9 mouse cellular contexts compared by ENCODE assay signal in genomic region chr16:95983601-95984000, GRCm38 (mm10). TPM values are rescaled to one million over a fixed set of nuclear protein-coding genes. Genes with fewer than 3 reads are reported as not detected.
DNase-seq lines count a peak whose midpoint lies in the region; ATAC-seq and TF ChIP-seq lines count a peak whose summit lies in the region.
"Had no signal": no experiment of that assay in that cellular context is flagged by ENCODE, and none has a peak within 500 bp of the region (broad histone marks: within the 10 kb centered on the region; RNA-seq: fewer than 3 reads in every experiment).

No protein-coding gene starts in this region.

- DNase-seq in kidney, postnatal 0 days (ENCODE audit: low spot score) = peak; percentile 15
- no peak for DNase-seq in kidney, postnatal 25 days
- peak; percentile 60 for DNase-seq in retina, postnatal 1 day
- no peak for DNase-seq in adrenal gland, adult 2 months
- DNase-seq in left cerebral cortex, postnatal 36 days (ENCODE audit: low spot score in 2 of 2) = no peak
- DNase-seq: gastrocnemius, postnatal 10 days had no signal

- no peaks in the 10 kb centered on the region for H3K4me1 ChIP-seq in kidney, postnatal 0 days (replicated peaks; ENCODE audit: insufficient read depth, low read length)
- peaks cover 12% of the 10 kb centered on the region for H3K4me1 ChIP-seq in E14TG2a.4 (replicated peaks; ENCODE audit: low read depth, low read length)

- intact Hi-C loops in left cerebral cortex, postnatal 36 days (cut with DNase I) = no loop called here

- TF ChIP-seq CTCF in kidney, postnatal 0 days (IDR thresholded peaks at IDR 0.05; ENCODE audit: low read depth) = peak; percentile 62
- peak; percentile 55 for TF ChIP-seq CTCF in E14TG2a.4 (conservative IDR thresholded peaks at IDR 0.05; ENCODE audit: low read length)

- H3K4me2 ChIP-seq in kidney, postnatal 0 days (ENCODE audit: low read length) = no peak overlapping the region

- peaks cover 22% of the 10 kb centered on the region; the same call in 1 of the 2 replicates for H3K36me3 ChIP-seq in kidney, postnatal 0 days (ENCODE audit: insufficient read depth, low read length)
- H3K36me3 ChIP-seq in E14TG2a.4 (ENCODE audit: insufficient read depth, low read length) = peaks cover 91% of the 10 kb centered on the region

- 78% methylated on average over 7 of the region's 7 CpGs for WGBS in kidney, postnatal 0 days

- H3K9ac ChIP-seq in kidney, postnatal 0 days (ENCODE audit: low read depth, low read length) = no peak overlapping the region

- H3K4me3 ChIP-seq in kidney, postnatal 0 days (replicated peaks; ENCODE audit: low read depth, low read length) = no peak overlapping the region
- H3K4me3 ChIP-seq in E14TG2a.4 (replicated peaks; ENCODE audit: low read length) = no peak overlapping the region

- no peak for ATAC-seq in kidney, postnatal 0 days (replicated peaks; ENCODE audit: low FRiP score, low read depth)
- ATAC-seq in common myeloid progenitor, adult 5-6 weeks (replicated peaks; ENCODE audit: low read depth, poor library complexity, severe bottlenecking) = peak; percentile 67
- ATAC-seq in activated CD4-positive, CD25-positive, alpha-beta regulatory T cell, adult 4 months = no peak

- no peaks in the 10 kb centered on the region for H3K9me3 ChIP-seq in kidney, postnatal 0 days (replicated peaks; ENCODE audit: low read length)
- H3K9me3 ChIP-seq in E14TG2a.4 (ENCODE audit: low read length) = no peaks in the 10 kb centered on the region

- no peak overlapping the region for H3K27ac ChIP-seq in kidney, postnatal 0 days

- H3K27me3 ChIP-seq in kidney, postnatal 0 days (ENCODE audit: insufficient read depth, low read length) = no peaks in the 10 kb centered on the region
- no peaks in the 10 kb centered on the region for H3K27me3 ChIP-seq in E14TG2a.4 (ENCODE audit: insufficient read depth, low read length)

RNA-seq across cellular contexts. Expression of gene Psmg1, which starts 7.2 kb away (rescaled TPM):
- 73.8 and 81.5 TPM in 2 replicates for polyA plus RNA-seq in kidney, postnatal 0 days (2015; fragmentation: Nextera tagmentation; extraction: Ambion mirVana)
- 60.0 and 66.6 TPM in 2 replicates for total RNA-seq in common myeloid progenitor, adult 5-6 weeks (2017)
- 10 to 100 TPM; 32.1 to 33.2 TPM for total RNA-seq in adrenal gland, adult 2 months (2021)
- 6.8 and 8.6 TPM in 2 replicates for polyA plus RNA-seq in adrenal gland, adult 2 months (2012; rRNA removed)
- 10 to 100 TPM; 14.5 to 15.3 TPM for total RNA-seq in left cerebral cortex, postnatal 36 days (2021)
- polyA plus RNA-seq in activated CD4-positive, CD25-positive, alpha-beta regulatory T cell, adult 4 months (2017; shearing (Covaris generic)) = 10 to 100 TPM; 21.0 to 29.4 TPM

Comparison
In these comparisons a context has a peak if more than half of its experiments do, and no peak if none do; other contexts are left out.
1. DNase-seq: peak in kidney, postnatal 0 days (single experiment) and retina, postnatal 1 day (single experiment); none in kidney, postnatal 25 days (0 of 2), adrenal gland, adult 2 months (single experiment) and left cerebral cortex, postnatal 36 days (0 of 2).